Mouse (Mus musculus) embryonic stem cell, embryonic (primary cell): ENCODE measurements around the gene Mapkbp1.

Source experiments
- CTCF ChIA-PET, 4 experiments: fragments of 300-600 bp in 2 of 4; fragments of 350-600 bp in 2 of 4; sonication (Branson Sonifier 250); formaldehyde crosslinking; loops; one replicate each; lab custom pipeline; 2022; ENCODE audit warnings: inconsistent platforms in 2 of 4; lab: Charles Lee
- POLR2A ChIA-PET, 4 experiments: fragments of 300-600 bp in 2 of 4; fragments of 350-600 bp in 2 of 4; sonication (Branson Sonifier 250); formaldehyde crosslinking; loops; one replicate each; lab custom pipeline; 2022; ENCODE audit warnings: antibody characterized with exemption in 4 of 4, inconsistent platforms in 1 of 4; lab: Charles Lee

Mapkbp1 gene

DNA sequence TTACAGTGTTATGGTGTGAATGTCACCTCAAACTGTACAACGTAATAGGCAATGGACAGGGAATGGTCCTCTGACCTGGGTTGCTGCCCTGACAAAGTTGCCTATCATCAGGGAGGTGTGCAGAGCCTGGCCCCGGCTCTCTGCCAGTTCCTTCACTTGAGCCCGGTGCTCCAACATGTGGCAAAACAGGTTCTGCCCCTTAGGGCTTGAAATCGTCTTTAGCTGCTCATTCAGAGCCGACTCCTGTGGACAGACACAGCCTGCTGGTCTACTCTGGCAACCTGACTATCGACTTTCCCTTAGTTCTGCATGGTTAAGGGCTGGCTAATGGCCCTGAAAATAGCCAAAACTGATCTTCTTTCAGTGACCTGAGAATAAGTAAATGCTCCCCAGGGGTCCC lies 87.7 kb downstream of the Mapkbp1 start:
- POLR2A ChIA-PET: interaction anchor here in 3 of 4 experiments (0.9 to 3.4 kb wide), 6 partner anchors 14 to 88 kb away, joined by 4 to 12 read pairs (median 5); partner anchors contain the start of gene Mapkbp1 (in 1 of the 3)
- CTCF ChIA-PET: interaction anchor here in 3 of 4 experiments (0.6 to 4.0 kb wide), 10 partner anchors 8 to 114 kb away, joined by 3 to 23 read pairs (median 4); no protein-coding TSS in a partner anchor

DNA sequence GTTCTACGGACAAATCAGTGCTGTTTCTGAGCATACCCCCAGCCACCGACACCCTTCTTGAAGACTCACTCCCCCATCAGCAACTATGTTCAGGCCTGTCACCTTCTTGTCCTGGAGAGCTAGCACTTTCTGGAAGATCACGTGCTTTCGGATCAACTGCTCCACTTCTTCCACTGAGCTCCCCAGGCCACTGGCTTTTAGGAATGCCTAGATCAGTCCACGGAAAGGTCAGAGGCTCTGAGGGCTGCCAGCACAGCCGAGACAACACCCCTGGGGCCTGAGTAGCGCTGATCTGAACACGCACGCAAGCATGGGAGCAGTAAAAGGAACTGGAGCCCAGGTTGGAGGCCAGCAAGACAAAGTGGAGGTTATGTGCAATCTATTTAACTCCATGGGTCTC lies 88.2 kb downstream of the Mapkbp1 start:
- CTCF ChIA-PET: interaction anchor here (0.6 to 3.8 kb wide), 12 partner anchors 8 to 115 kb away, joined by 3 to 23 read pairs (median 4); partner anchors contain the start of genes Gm28042 (in 1 of the 4) and Jmjd7 (in 1 of the 4)
- POLR2A ChIA-PET: interaction anchor here in 3 of 4 experiments (0.6 to 3.4 kb wide), 10 partner anchors 14 to 1318 kb away, joined by 3 to 12 read pairs (median 4); partner anchors contain the start of gene Mapkbp1 (in 1 of the 3)

DNA sequence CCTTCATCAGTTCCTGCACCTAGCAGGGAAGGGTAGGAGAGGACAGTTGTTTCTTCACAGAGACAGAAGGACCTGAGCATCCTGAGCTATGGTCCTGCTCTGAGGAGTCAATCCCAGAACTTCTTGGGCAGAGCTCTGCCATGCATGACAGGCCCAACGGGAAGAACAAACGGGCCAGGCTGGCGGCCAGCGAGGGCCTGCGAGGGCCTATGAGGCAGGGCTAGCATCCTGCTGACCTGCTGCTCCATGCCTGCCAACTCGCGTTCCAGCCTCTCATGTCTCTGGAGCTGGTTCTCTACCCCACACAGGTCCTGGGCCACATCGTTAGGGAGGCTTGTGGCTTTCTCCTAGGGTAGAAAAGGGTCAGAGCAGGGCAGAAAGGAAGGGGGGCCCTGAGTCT lies 89.7 kb downstream of the Mapkbp1 start:
- CTCF ChIA-PET: interaction anchor here in 3 of 4 experiments (0.6 to 3.8 kb wide), 10 partner anchors 9 to 1028 kb away, joined by 3 to 23 read pairs (median 4); no protein-coding TSS in a partner anchor
- POLR2A ChIA-PET: interaction anchor here (0.5 to 3.4 kb wide), 11 partner anchors 9 to 302 kb away, joined by 3 to 12 read pairs (median 4); partner anchors contain the start of genes Ehd4 (in 1 of the 4), Gm28042 (in 1 of the 4), Jmjd7 (in 1 of the 4) and Mapkbp1 (in 1 of the 4)

DNA sequence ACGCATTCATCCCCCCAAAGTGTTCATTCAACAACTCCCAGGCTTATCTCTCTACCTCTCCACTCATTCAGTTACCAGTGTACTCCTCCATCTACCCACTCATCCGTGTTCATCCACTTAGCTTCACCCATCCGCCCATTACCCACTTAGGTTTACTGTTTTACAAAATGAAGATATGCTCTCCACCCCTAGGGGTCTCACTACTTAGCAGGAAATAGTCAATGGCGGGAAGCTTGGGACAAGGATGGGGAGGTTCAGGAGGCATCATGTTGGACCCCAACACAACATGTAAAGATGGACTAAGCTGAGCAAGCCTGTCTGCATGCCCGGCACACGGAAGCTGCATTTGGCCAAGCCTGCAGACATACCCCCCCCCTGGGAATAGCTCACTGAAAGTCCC lies 92.1 kb downstream of the Mapkbp1 start:
- ChIA-PET CTCF (interaction anchor here (0.5 to 2.7 kb wide), 48 partner anchors 8 to 1872 kb away, joined by 3 to 18 read pairs (median 4); partner anchors contain the start of gene Rtf1 (in 1 of the 4)), POLR2A (interaction anchor here in 3 of 4 experiments (0.5 to 3.6 kb wide), 26 partner anchors 8 to 910 kb away, joined by 3 to 13 read pairs (median 4); partner anchors contain the start of genes Ehd4 (in 1 of the 3) and Mapkbp1 (in 1 of the 3))

DNA sequence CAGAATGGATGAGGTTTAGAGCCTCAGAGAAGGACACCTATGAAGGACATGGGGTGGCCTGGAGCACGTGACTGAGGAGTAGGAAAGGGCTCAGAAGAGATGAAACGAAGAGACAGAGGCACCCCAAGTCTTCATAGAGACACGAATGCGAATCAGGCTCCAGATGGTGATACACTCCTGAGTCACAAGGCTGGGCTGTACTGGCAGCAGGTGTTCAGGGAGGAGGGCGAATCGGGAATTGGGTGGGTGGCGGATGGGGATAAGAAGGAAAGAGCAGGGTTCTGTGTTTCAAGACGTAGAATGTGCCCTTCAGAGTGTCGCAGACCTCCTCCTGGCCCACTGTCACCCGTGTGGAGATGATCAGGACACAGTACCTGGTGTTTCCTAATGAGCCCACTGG lies 92.7 kb downstream of the Mapkbp1 start:
- ChIA-PET CTCF (interaction anchor here (0.5 to 2.7 kb wide), 42 partner anchors 8 to 1872 kb away, joined by 3 to 18 read pairs (median 4); partner anchors contain the start of gene Mapkbp1 (in 1 of the 4)), POLR2A (interaction anchor here in 3 of 4 experiments (0.6 to 3.6 kb wide), 15 partner anchors 11 to 208 kb away, joined by 3 to 11 read pairs (median 4); partner anchors contain the start of gene Ehd4 (in 1 of the 3))

DNA sequence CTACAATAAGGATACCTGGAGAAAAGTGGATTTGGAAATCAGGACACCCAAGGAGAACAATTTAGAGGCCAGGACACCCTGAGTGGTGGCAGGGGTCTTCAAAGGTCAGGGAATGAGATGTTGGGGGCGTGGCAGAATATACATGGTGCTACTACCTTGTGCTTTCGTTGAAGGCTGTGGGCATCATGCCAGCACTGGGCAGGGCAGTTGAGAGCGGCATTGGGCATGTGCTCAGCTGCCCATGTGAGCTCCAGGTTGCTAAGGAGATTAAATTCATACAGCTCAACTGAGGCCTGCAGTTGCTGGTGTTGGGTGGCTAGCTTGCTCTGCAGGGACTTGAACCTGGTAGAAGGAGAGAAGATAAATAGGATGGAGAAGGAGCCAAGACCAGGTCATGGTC lies 93.7 kb downstream of the Mapkbp1 start:
- POLR2A ChIA-PET: interaction anchor here in 2 of 4 experiments (1.3 to 3.6 kb wide), 2 partner anchors 16 to 209 kb away, joined by 4 to 11 read pairs; no protein-coding TSS in a partner anchor
- CTCF ChIA-PET: interaction anchor here in 1 of 4 experiments (1.0 to 3.8 kb wide), 4 partner anchors 10 to 94 kb away, joined by 3 to 22 read pairs (median 10); partner anchors contain the start of gene Mapkbp1

DNA sequence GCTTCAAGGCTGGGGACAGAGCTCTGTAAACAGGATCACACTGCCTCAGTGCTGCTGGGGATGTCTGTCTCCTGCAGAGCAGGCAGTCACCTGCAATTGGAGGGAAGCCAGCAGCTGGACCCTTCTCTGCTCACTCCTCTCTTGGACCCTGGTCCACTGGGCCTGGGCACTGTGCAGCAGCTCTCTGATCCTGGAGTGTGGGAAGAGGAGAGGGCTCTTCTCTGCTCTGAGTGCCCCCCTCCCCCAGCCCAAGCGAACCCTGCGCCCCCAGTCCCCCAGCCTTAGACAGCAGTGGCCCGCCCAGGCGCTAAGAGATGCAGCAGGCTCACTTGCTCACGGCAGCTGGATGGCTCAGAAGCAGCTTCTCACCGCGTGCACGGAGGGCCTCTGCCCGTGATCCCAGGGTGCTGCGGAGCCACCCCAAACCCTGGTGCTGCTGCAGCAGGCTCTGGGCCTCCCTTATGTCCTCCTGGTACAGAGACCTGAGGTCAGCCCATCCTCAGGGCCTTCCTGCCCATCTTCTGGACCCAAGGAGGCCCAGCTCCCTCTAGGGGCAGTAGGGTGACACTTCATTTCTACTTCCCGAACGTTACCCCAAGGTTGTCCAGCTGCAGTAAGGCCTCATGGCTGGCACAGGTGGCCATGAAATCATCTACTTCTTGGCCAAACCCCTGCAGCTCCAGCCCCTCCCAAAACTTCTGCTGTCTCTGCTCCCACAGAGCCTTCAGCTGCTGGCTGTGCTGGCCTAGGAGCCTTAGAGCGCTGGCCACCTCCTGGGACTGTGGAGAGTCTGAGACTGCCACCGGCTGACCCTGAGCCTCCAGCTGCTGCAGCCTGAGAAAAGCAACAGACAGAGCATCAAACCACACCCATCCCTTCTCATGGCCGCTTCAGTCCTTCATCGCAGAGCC lies 96.3 kb downstream of the Mapkbp1 start:
- CTCF ChIA-PET: interaction anchor here (0.5 to 4.8 kb wide), 80 partner anchors 8 to 1082 kb away, joined by 3 to 30 read pairs (median 4); partner anchors contain the start of genes Mapkbp1 (in 2 of the 4), Ndufaf1 (in 1 of the 4), Pla2g4b (in 1 of the 4) and Rtf1 (in 1 of the 4)
- POLR2A ChIA-PET: interaction anchor here (0.5 to 3.2 kb wide), 26 partner anchors 9 to 1690 kb away, joined by 3 to 22 read pairs (median 4); partner anchors contain the start of genes Gm28042 (in 2 of the 4), Jmjd7 (in 2 of the 4) and Ehd4 (in 1 of the 4)

DNA sequence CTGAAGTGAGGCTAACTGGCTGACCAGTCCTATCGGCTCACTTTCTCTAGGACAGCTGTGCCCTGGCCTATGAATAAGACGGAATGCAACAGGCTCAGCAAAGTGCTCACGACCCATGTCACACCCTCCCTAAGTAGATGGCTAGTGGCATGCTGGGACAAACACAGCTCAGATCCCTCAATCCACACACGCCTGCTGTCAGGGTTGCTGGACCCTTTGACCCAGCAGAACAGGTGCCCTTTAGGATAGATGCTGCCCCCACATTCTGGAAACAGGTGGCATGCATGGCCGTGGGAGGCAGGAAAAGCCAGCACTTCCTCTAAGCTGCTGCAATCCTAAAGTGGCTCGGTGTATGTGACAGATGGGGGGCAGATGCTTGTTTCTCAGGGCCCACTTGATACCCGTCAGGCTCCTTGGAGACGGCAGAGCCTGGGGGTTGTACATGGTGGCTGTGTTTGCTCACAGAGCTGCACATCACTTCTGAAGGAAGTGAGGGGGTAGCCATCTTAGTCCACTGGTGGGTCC lies 97.0 kb downstream of the Mapkbp1 start:
- POLR2A ChIA-PET: interaction anchor here in 3 of 4 experiments (0.6 to 3.2 kb wide), 19 partner anchors 10 to 267 kb away, joined by 3 to 22 read pairs (median 3); partner anchors contain the start of genes Ehd4 (in 1 of the 3), Gm28042 (in 1 of the 3) and Jmjd7 (in 1 of the 3)
- CTCF ChIA-PET: interaction anchor here (0.5 to 4.8 kb wide), 55 partner anchors 7 to 1082 kb away, joined by 3 to 30 read pairs (median 5); partner anchors contain the start of genes Mapkbp1 (in 2 of the 4), Ndufaf1 (in 1 of the 4) and Rtf1 (in 1 of the 4)

DNA sequence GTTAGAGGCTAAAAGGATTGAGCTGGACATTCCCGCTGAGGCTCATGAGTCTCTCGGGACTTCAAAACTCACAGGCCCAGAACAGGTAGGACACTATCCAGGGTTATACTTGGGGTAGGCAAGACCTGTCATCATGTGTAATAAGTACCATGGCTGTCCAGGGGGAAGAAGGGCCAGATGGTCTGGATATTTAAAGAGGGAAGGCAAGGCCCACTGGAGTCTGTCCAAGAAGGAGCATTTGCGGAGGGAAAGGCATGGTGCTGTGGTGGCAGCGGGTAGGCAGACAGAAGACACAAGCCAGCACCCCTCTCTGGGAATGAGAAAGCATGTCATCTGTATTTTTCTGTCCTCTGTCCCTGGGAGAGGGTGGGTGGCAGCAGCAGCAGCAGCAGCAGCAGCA lies 101.6 kb downstream of the Mapkbp1 start:
- ChIA-PET CTCF (interaction anchor here in 1 of 4 experiments (1.5 kb wide), 1 partner anchor 9 kb away, joined by 3 read pairs; no protein-coding TSS in a partner anchor), POLR2A (interaction anchor here in 1 of 4 experiments (2.2 kb wide), 1 partner anchor 10 kb away, joined by 5 read pairs; no protein-coding TSS in a partner anchor)

DNA sequence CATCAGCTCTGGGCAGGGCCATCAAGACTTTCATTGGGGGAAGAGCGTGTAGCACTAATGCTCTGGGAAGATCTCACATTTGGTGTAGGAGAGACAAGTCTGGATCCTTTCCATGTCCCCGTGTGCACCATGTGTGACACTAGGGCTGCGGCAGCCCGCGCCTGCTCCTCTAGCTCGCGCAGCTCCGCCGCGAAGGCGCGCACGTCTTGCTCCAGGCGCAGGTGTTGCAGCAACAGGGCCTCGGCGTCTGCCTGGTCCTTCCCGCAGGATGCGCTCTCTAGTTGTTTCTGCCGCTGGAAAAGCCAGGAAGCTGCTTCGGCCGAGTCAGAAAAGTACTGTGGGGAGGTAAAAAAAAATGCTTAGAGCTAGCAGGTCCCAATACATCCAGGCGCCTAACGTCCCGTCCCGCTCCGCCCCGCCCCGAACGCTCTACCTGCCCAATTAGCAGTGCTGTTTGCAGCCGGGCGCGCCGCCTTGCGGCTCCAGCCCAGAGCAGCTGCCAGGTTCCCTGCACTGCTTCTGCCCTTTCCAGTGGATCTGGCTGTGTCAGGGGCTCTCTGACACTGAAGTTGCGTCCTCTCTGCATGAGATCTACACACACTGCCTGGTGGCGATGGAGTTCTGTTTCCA lies 103.7 kb downstream of the Mapkbp1 start:
- ChIA-PET CTCF (interaction anchor here (0.6 to 2.7 kb wide), 35 partner anchors 8 to 535 kb away, joined by 3 to 22 read pairs (median 5); partner anchors contain the start of genes Mapkbp1 (in 3 of the 4) and Ehd4 (in 1 of the 4)), POLR2A (interaction anchor here (0.5 to 2.2 kb wide), 38 partner anchors 9 to 777 kb away, joined by 3 to 16 read pairs (median 4); partner anchors contain the start of genes Ehd4 (in 1 of the 4), Itpka (in 1 of the 4), Mapkbp1 (in 1 of the 4) and Ndufaf1 (in 1 of the 4))
